Mouse (Mus musculus) CH12F3 (cell line): ENCODE results near the gene Clca3b.
"Not testable (repeated sequence)": the region's sequence is repeated elsewhere in the genome, so short reads cannot be mapped to it uniquely, and the experiment has no call there.

Experiments
- in situ Hi-C: fragments of 300-500 bp; cut with MboI; formaldehyde crosslinking; loops from 2 replicates; pipeline ENCODE4 v1.14.3; 2020; ENCODE audit warnings: low sequenced_read_pairs

Gene Clca3b

DNA sequence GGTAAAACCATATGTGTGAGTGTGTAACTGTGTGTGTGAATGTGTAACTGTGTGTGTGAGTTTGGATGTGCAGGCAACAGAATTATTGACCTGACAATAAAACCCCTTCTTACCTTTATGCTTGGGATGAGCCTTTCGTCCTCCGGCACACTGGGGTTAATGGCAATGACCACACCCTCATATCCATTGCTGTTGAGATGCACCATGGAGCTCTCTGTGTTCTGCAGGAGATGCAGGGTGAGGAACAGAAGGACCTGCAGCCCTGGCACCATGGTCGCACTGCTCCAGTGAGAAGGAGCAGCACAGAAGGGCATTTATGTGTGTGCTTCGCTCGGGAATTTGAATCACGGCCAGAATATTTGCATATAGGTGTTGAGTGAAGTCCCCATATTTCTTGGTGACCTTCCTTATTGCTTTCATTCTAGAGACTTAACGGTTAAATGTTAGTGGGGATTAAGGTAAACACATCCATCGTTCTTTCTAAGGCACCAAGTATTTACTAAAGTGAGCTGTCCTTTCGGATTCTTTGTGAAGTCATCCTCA lies at the start of gene Clca3b:
Clca3b (minus strand) TSS at position 344 of the 543 bp plus-strand sequence.
- in situ Hi-C loops = not testable (repeated sequence)

DNA sequence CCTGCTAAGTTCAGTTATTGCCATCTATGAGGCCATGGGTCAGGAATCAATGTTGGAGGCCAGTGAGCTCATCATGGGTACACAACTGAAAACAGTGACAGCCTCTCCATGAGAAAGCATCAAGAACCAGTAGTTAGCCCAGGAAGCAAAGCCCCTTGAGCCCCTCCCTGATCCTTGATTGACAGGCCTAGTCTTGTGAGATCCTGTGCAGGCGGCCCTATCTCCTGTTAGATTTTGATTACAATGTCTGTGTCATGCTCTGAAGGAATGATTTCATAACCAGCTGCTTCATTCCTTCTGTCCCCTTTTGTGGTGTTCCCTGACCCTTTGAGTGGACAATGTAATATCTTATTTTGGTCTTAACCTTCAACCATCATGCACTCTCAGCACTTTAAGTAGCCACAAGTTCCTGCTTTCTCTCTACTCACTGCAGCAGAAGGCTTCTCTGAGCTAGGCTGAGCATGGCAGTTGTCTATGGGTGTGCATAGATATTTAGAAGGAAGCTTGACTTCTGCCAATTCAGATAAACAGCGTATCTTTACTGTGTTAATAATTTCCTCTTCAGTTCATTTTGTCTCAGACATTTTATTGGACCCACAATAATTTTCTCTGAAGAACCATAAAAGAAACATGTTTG lies 48.0 kb upstream of the Clca3b start:
- in situ Hi-C loops = no loop called here

DNA sequence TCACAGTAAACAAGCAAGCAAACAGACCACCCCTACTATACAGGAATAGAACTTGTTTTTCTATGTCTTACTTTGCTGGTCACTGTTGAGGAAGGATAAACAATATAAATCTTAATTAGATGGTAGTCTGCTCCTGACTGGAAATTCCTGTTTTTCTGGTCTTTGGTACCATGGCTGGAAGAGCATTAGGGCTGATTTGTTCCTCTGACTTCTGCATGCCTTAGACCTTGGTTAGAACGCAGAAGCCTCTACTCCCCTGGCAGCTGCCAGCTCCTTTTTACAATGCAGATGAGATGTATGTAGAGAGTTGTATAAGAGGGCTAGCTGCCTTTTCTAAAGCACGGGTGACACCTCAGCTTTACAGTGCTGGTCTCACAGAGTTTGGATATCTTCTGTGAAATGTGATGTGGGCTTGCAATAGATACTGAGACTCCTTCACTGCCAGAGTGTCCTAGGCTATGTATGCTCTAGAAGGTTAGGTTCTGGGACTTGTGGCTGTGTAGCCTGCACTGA lies 41.1 kb upstream of the Clca3b start:
- in situ Hi-C loops = no loop called here

DNA sequence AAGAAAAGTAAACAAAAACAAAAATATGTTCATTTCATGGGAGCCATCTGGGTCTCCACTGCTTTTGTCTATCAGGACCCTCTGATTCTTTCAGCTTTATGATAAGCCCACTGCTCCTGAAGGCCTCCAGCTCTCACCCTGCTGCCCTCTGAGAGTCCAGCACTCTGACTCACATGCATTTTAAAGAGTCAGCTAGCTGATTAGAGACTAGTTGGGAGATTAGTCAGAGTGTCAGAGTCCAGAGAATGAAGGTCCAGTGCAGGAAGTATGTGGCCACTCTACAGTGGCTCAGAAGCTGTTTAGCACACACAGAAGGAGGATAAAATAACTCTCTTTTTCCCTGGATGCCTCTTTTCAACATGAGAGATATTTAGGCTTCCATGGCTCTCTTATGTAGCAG lies 37.8 kb upstream of the Clca3b start:
- in situ Hi-C loops = no loop called here

DNA sequence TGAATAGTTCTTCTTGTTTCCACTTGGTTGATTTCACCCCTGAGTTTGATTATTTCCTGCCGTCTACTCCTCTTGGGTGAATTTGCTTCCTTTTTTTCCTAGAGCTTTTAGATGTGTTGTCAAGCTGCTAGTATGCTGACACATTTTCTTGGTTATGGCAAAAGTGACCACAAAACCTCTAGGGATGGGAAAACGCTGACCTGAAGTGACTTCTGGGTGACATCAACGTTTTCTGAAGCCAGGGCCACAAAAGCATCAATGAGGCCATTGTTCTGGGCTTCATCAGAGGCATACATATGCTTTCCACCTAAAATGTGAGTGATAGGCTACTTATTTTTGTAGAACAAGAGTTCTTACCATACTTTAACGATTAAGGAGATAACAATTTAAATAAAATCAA lies 22.9 kb upstream of the Clca3b start:
- in situ Hi-C loops = not testable (repeated sequence)

DNA sequence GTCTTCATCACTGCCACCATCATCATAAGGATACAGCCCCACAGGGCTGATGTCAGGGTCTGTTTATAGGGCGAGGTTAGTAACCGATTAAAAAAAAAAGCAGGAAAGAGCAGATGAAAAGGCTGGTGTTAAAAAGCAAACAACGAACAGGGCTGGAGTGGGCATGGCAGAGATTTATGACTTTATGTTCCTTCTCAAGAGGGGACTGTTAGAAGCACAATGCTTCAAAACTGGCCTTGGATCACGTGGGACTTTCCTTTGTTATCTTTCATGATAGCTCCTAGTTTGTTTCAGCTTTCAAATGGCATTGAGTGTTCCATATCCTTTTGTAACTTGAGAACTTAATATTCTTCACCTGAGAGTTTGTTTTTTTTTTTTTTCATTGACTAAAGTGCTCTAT lies 427 bp upstream of the Clca3b start:
- in situ Hi-C loops = no loop called here

DNA sequence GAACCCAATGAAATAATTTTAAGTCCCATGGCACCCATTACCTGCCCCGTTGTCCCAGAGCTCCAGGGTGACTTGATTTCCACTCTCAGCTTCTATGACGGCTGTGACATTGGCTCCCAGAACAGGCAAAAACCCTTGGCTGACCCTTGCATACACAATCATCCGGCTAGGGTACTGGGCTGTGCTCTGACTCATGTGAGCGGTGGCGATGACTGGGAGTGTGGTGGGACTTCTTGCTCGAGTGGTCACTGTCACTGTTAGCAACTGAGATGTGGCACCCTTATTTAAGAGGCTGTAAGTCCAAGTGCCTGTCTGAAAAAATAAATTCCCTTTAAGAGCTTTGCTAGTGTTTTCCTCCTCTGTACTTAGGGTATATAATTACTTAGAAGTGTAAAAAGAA lies 21.9 kb downstream of the Clca3b start:
- in situ Hi-C loops = no loop called here

DNA sequence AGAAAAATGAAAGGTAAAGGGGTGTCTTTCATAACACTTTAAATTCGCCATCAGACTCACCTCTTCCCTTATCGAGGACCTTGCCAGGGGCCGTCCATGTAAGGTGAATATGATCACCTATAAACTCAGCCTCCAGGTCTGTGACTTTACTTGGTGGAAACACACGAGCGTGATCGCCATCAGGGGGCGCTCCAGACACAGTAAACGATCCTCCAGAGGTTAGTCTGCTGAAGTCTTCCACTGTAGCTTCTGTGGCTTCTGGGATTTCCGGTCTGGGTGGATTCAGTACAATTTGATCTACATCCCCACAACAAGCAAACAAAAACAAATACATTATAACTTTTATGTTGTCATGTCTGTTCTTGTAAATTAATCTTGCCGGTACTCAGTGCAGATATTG lies 24.0 kb downstream of the Clca3b start:
- in situ Hi-C loops = no loop called here

DNA sequence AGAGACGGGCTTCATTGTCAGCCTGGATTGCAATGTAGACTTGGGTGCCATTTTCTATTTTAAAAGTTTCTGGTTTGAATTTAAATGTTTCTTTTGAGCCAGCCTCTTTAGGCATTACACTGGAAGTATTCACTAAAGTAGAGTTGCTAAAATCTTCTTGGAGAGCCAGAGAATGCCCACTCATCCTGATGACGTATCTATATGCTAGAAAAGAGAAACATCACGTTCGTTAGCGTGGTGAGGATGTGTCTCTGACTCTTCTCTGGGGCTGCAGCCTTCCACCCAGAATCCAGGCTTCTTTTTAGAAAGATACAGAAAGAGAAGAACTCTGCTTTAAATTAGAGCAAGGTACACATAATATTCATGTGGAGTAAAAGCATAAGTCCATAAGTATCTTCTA lies 25.8 kb downstream of the Clca3b start:
- in situ Hi-C loops = no loop called here

DNA sequence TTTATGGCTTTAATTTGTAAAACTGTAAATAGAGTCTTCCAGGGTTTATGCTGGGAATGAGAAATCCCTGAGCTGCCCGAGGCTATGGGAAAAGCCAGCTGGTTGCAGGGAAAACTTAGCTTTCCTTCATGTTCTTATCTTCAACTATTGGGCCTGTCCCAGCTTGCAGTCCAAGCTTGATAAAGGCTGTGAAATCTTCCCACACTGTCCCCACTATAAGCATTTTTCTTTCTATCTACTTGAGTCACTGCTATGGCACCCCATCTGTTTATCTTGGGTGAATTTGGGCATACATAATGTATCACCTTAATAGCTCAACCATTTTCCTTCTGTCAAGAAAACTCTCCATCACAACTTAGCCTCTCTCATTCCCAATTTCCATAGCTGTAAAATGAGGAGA lies 28.5 kb downstream of the Clca3b start:
- in situ Hi-C loops = no loop called here

DNA sequence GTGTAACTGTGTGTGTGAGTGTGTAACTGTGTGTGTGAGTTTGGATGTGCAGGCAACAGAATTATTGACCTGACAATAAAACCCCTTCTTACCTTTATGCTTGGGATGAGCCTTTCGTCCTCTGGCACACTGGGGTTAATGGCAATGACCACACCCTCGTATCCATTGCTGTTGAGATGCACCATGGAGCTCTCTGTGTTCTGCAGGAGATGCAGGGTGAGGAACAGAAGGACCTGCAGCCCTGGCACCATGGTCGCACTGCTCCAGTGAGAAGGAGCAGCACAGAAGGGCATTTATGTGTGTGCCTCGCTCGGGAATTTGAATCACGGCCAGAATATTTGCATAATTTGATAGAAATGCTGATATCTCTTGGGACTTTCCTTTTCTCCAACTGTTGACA lies 29.9 kb downstream of the Clca3b start, which contains the start of gene Clca3a2:
Clca3a2 (minus strand) TSS at position 276 of the 400 bp plus-strand sequence.
- in situ Hi-C loops = not testable (repeated sequence)

DNA sequence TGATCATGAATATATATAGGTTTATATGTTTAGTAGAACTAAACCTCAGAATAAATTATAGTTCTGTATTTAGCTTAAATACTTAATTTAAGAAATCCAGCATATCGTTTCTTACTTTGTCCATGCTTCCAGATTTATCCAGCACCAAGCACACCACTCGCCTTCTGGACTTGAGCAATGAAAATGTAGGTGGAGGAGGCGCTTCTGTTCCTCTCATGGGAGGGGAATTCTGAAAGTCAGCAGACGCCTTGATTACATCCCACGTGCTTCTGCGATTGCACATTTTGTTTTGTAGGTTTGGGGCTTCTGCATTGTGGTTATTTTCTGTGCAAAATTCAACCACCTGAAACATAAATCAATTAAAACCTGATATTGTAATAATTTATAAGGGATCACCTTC lies 35.8 kb downstream of the Clca3b start:
- in situ Hi-C loops = not testable (repeated sequence)

DNA sequence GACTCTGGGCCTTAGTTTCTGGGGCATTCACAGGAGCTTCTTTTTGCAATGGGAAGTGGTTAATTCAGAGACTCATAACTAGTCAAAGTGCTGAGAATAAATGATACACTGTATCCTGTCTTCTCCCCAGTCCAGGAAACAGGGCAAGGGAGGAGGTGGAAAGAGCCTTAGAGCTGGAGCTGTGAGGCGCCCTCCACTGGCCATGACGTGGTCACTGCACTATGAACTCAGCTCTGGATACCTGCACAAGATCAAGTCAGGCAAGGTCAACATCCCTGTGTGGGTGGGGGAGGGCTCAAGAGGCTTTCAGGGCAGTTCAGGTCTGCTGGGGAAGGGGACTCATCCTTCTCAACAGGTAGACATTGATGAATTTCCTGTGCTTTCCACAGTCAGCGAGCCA lies 37.3 kb downstream of the Clca3b start:
- in situ Hi-C loops = no loop called here

DNA sequence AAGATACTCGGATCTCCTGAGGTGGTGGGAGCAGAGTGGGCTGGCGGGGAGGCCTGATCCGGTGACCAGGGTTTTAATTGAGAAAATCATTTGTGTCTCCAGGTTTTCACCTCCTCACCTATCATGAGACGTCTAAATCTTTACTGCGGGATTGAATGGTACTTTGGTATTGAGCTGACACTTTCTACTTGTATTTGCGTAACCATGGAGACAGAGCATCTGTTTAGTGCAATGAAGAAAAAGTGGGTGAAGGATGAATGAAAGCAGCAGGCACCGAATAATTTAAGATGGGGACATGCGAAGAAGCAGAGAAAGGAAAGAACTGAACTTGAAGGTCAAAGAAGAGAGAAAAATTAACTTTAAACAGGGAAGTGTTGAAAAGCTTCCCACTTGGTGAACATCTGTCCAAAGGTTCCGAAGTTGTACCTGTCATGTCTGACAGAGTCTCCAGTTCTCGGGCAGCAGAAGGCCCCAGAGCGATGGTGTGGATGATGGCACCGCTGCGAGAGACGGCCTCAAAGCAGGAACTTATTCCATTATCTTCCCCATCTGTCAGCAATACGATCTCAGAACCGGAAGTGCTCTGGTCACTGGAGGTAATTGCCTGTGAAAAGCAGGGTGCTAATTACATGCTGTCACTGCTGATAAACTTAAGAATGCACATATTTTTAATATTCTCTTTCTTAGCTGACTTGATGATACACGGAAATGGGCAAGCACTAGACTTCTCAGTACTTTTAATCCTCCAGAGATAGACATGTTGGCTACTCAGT lies 40.8 kb downstream of the Clca3b start:
- in situ Hi-C loops = not testable (repeated sequence)

DNA sequence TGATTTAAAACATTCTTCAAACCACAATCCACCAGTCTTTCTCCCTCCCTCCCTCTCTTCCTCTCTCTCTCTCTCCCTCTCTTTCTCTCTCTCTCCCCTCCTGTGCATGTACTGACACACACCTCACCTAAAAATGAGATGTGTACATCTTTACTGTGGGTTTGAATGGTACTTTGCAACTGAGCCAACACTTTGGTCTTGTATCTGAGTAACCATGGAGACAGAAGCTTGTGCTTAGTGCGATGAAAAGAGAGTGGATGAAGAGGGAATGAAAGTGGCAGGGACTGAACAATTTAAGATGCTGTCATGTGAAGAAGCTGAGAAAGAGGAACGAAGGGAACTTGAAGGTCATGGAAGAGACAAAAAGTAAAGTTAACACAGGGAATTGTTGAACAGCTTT lies 42.5 kb downstream of the Clca3b start:
- in situ Hi-C loops = not testable (repeated sequence)

DNA sequence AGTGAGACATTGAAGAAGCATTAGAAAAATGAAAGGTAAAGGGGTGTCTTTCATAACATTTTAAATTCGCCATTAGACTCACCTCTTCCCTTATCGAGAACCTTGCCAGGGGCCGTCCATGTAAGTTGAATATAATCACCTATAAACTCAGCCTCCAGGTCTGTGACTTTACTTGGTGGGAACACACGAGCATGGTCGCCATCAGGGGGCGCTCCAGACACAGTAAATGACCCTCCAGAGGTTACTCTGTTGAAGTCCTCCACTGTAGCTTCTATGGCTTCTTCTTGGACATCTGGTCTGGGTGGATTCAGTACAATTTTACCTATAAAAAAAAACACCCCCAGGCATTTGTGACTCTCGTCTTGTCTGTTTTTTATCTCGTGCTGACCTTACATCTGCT lies 47.3 kb downstream of the Clca3b start:
- in situ Hi-C loops = no loop called here

DNA sequence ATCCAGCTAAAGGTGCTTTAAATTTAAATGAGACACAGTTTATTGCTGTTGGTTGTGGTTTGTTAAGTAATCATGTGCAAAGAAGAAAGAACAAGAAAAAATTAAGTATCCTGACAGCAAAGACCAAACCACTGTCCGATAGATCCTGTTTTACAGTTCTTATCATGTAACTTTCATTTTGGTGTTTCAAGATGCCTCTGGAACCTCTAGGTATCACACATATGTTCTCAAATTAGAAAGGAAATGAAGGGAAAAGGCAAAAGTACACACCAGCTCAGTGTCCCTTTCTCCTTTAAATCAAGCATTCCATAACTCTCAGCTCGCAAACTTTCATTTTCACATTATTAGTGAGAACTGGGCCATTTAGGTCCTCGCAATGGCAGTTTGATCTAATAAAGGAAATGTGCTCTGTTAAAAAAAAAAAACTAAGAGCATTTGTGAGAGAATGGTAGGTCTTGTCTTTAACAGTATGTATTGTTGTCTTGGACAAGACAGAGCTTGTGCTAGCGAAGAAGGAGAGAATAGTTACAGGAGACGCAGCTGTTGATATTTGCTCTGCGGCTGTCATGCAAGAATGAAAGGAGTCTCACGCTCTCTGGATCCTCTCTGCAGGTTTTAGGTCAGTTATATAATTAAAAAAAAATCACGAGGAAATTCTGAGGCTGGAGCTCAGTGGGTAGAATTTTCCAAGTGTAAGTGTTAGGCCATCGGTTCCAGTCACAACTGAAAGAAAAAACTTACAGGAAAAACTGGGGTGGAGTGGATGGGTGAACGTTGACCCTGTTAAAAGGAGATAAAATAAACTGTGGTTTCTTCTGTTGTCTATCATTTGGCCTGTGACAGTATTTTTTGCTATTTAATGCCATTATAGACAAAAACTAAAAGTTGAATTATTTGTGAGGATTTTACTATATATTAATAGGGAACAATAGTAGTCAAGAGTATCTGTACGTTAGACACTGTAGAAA lies 63.7 kb downstream of the Clca3b start:
- in situ Hi-C loops = no loop called here
